Mouse (Mus musculus): ENCODE measurements at regions not wholly inside any gene's neighbourhood (a gene's known extent, or its start where the extent isn't known, plus 50 kb on each side); places are given as distances from the start of the nearest gene placed in this dataset.

GRCm38 (mm10) chr19:15745026-15745777 lies 201.9 kb downstream of the Psat1 start:
- Histone ChIP-seq H3K9ac (ENCODE audit: low read length) (no peak overlapping the region), H3K36me3 (ENCODE audit: control insufficient read depth, insufficient read depth, low read length) (no peaks in the 10 kb centered on the region), H3K27me3 (ENCODE audit: control insufficient read depth, insufficient read depth, low read length) (no peaks in the 10 kb centered on the region), H3K9me3 (ENCODE audit: control insufficient read depth, low read length) (no peaks in the 10 kb centered on the region), H3K4me1 (replicated peaks; ENCODE audit: control insufficient read depth, insufficient read depth) (no peaks in the 10 kb centered on the region), H3K4me3 (ENCODE audit: low read depth, low read length) (no peak overlapping the region), H3K4me2 (replicated peaks; ENCODE audit: low read depth) (no peak overlapping the region), H3K27ac (replicated peaks) (no peak overlapping the region)
- ATAC-seq (ENCODE audit: low FRiP score, low TSS enrichment) (no peak), DNase-seq (ENCODE audit: low spot score) (no peak)
- 65% methylated on average over 8 of the region's 8 CpGs for WGBS
- TF ChIP-seq EP300 (optimal IDR thresholded peaks at IDR 0.05) (no peak), CTCF (IDR thresholded peaks at IDR 0.05; ENCODE audit: low read depth) (no peak)

DNA sequence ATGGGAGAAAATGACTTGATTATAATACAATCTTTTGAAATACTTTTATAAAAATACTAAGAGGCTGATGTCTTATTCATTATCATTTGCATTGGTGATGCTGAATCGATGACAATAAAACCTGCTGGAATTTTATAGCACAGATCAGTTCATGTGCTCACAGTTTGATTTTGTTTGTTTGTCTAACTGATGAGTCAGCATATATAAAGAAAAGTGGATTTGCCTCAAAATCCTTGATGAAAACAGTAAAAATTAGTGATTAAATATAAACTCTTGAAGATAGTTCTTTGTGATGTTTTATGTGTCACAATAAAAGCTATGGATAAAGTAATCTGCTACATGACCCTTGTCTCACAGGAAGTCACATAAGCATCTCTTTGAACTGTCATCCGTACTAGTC lies 210.9 kb downstream of the Psat1 start:
- TF ChIP-seq CTCF (IDR thresholded peaks at IDR 0.05; ENCODE audit: low read depth) (no peak), EP300 (optimal IDR thresholded peaks at IDR 0.05) (no peak)
- no peaks in the 10 kb centered on the region for H3K27me3 ChIP-seq (ENCODE audit: control insufficient read depth, insufficient read depth, low read length)
- 71% methylated on average over 2 of the region's 2 CpGs for WGBS
- H3K9ac ChIP-seq (ENCODE audit: low read length) = no peak overlapping the region
- no peaks in the 10 kb centered on the region for H3K9me3 ChIP-seq (ENCODE audit: control insufficient read depth, low read length)
- no peak overlapping the region for H3K27ac ChIP-seq (replicated peaks)
- no peaks in the 10 kb centered on the region for H3K36me3 ChIP-seq (ENCODE audit: control insufficient read depth, insufficient read depth, low read length)
- no peak overlapping the region for H3K4me3 ChIP-seq (ENCODE audit: low read depth, low read length)
- no peak overlapping the region for H3K4me2 ChIP-seq (replicated peaks; ENCODE audit: low read depth)
- DNase-seq (ENCODE audit: low spot score) = no peak
- no peak for ATAC-seq (ENCODE audit: low FRiP score, low TSS enrichment)
- no peaks in the 10 kb centered on the region for H3K4me1 ChIP-seq (replicated peaks; ENCODE audit: control insufficient read depth, insufficient read depth)

- H3K27me3 ChIP-seq (ENCODE audit: control insufficient read depth, insufficient read depth, low read length) = no peaks in the 10 kb centered on the region
- H3K9ac ChIP-seq (ENCODE audit: low read length) = no peak overlapping the region
- H3K36me3 ChIP-seq (ENCODE audit: control insufficient read depth, insufficient read depth, low read length) = no peaks in the 10 kb centered on the region
- no peaks in the 10 kb centered on the region for H3K4me1 ChIP-seq (replicated peaks; ENCODE audit: control insufficient read depth, insufficient read depth)
- TF ChIP-seq EP300 (optimal IDR thresholded peaks at IDR 0.05) = no peak
- no peak for TF ChIP-seq CTCF (IDR thresholded peaks at IDR 0.05; ENCODE audit: low read depth)
- H3K27ac ChIP-seq (replicated peaks) = no peak overlapping the region
- no peak for ATAC-seq (ENCODE audit: low FRiP score, low TSS enrichment)
- 78% methylated on average over 13 of the region's 13 CpGs for WGBS
- no peak overlapping the region for H3K4me3 ChIP-seq (ENCODE audit: low read depth, low read length)
- no peak overlapping the region for H3K4me2 ChIP-seq (replicated peaks; ENCODE audit: low read depth)
- DNase-seq (ENCODE audit: low spot score) = no peak
- H3K9me3 ChIP-seq (ENCODE audit: control insufficient read depth, low read length) = no peaks in the 10 kb centered on the region
Observed at GRCm38 (mm10) chr19:15726785-15727406, 220.2 kb downstream of the Psat1 start.

DNA sequence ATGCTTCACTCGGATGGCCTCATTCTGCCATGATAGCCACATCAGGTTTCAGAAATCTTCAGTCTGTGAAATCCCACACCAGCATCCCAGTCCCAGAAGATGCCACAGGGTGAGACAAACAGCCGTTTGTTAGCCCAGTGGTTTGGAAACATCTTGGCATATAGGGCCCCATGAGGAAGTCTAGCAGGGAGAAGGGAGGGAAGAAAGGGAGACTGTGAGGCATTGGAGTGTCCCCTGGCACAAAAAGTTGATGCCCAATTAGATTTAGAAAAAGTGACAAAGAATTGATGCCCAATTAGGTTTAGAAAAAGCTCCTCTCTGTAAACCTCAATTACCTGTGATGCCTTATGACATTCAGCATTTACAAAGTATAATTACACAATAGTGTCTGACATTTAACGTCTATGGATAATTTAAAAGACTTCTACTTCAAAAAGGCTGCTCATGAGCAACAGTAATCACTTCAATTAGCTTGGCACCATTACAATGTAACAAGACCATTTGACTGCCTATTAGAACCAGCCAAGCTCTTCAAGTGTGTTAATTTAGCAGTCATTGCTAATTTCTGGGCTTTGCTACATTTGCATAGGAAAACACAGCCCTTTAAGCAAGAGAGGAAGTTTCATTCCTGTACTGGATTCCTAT lies 254.6 kb downstream of the Psat1 start:
- WGBS = 69% methylated on average over 3 of the region's 3 CpGs
- H3K27ac ChIP-seq (replicated peaks) = no peak overlapping the region
- H3K4me3 ChIP-seq (ENCODE audit: low read depth, low read length) = no peak overlapping the region
- ATAC-seq (ENCODE audit: low FRiP score, low TSS enrichment) (no peak), DNase-seq (ENCODE audit: low spot score) (no peak)
- H3K36me3 ChIP-seq (ENCODE audit: control insufficient read depth, insufficient read depth, low read length) = no peaks in the 10 kb centered on the region
- no peak overlapping the region for H3K4me2 ChIP-seq (replicated peaks; ENCODE audit: low read depth)
- no peaks in the 10 kb centered on the region for H3K27me3 ChIP-seq (ENCODE audit: control insufficient read depth, insufficient read depth, low read length)
- H3K9me3 ChIP-seq (ENCODE audit: control insufficient read depth, low read length) = no peaks in the 10 kb centered on the region
- no peaks in the 10 kb centered on the region for H3K4me1 ChIP-seq (replicated peaks; ENCODE audit: control insufficient read depth, insufficient read depth)
- H3K9ac ChIP-seq (ENCODE audit: low read length) = no peak overlapping the region
- TF ChIP-seq EP300 (optimal IDR thresholded peaks at IDR 0.05) (no peak), CTCF (IDR thresholded peaks at IDR 0.05; ENCODE audit: low read depth) (no peak)

DNA sequence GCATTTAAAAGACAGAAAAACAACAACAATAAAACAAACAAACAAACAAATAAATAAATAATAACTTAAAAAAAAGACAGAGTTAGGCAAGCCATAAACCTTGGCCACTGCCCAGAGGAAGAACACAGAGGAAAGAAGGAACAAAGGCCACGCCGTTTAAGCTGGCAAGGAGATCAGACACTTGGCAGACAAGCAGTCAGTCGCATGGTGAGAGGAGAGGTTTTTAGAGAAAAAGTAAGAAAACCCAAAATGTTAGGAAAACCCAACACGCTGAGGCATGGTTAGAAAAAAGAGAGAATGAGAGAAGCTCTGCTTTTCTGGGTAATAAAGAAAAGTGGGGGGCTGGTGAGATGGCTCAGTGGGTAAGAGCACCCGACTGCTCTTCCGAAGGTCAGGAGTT lies 277.1 kb downstream of the Psat1 start:
- H3K9ac ChIP-seq (ENCODE audit: low read length) = no peak overlapping the region
- no peak overlapping the region for H3K4me2 ChIP-seq (replicated peaks; ENCODE audit: low read depth)
- ATAC-seq (ENCODE audit: low FRiP score, low TSS enrichment) = no peak
- H3K27ac ChIP-seq (replicated peaks) = no peak overlapping the region
- H3K4me3 ChIP-seq (ENCODE audit: low read depth, low read length) = no peak overlapping the region
- H3K4me1 ChIP-seq (replicated peaks; ENCODE audit: control insufficient read depth, insufficient read depth) = no peaks in the 10 kb centered on the region
- no peaks in the 10 kb centered on the region for H3K9me3 ChIP-seq (ENCODE audit: control insufficient read depth, low read length)
- no peak for TF ChIP-seq EP300 (optimal IDR thresholded peaks at IDR 0.05)
- no peaks in the 10 kb centered on the region for H3K36me3 ChIP-seq (ENCODE audit: control insufficient read depth, insufficient read depth, low read length)
- WGBS = 82% methylated on average over 6 of the region's 6 CpGs
- H3K27me3 ChIP-seq (ENCODE audit: control insufficient read depth, insufficient read depth, low read length) = no peaks in the 10 kb centered on the region
- no peak for DNase-seq (ENCODE audit: low spot score)

DNA sequence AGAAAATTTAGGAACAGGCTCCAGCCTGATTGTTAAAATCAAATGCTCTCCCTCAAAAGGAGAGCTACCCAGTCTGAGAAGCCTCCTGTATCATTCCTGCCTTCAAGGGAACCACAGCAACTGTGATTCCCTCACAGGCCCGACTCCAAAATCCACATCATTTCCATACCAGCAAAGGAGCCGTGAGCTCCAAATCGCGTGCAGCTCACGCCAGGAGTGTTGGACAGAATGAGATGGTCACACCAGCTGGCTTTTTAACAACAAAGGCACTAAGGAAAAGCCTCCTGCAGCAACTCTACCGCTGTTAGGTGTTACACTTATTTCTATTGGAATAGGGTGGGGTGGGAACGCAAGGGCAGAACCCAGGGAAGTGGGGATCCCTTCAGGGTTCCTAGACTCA lies 277.6 kb downstream of the Psat1 start:
- ATAC-seq (ENCODE audit: low FRiP score, low TSS enrichment) = no peak
- TF ChIP-seq CTCF (IDR thresholded peaks at IDR 0.05; ENCODE audit: low read depth) = no peak
- H3K27ac ChIP-seq (replicated peaks) = no peak overlapping the region
- H3K36me3 ChIP-seq (ENCODE audit: control insufficient read depth, insufficient read depth, low read length) = no peaks in the 10 kb centered on the region
- DNase-seq (ENCODE audit: low spot score) = no peak
- no peak overlapping the region for H3K4me2 ChIP-seq (replicated peaks; ENCODE audit: low read depth)
- no peak overlapping the region for H3K4me3 ChIP-seq (ENCODE audit: low read depth, low read length)
- no peaks in the 10 kb centered on the region for H3K4me1 ChIP-seq (replicated peaks; ENCODE audit: control insufficient read depth, insufficient read depth)
- no peak overlapping the region for H3K9ac ChIP-seq (ENCODE audit: low read length)
- H3K9me3 ChIP-seq (ENCODE audit: control insufficient read depth, low read length) = no peaks in the 10 kb centered on the region
- 81% methylated on average over 7 of the region's 7 CpGs for WGBS
- no peaks in the 10 kb centered on the region for H3K27me3 ChIP-seq (ENCODE audit: control insufficient read depth, insufficient read depth, low read length)

Measured in stomach, postnatal 0 days (tissue).